Mouse (Mus musculus) lung, postnatal 25 days (tissue): ENCODE results near the gene Pianp.

Experiments used
- DNase-seq: peaks from one replicate; pipeline ENCODE4 v3.0.0; 2022; ENCODE audit warnings: low spot score

Gene Pianp

DNA sequence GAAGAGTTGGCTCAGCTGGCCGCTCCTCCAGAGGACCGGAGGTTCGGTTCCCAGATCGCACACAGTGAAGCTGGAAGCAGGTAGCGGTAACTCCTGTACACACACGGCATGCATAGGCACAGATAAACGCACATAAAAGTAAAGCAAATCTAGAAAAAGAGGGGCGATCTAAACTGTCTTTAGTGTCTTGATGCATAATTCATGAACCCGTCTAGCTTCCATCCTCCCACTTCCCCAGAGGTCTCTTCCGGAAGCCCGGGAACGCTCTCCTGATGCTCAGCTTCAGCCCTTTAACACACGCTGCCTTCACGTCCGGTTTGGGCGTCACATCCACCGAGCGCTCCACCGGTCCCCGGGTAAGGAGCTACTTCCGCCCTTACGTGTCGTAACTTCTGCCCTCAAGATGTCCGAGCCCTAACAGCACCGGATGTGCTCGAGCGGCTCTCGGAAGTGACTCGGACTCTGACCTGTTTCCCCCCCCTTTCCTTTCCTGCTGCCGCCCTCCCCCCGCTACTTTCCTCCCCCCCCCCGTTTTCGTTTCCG lies 12.2 kb downstream of the Pianp start:
- peak; percentile 100 for DNase-seq

DNA sequence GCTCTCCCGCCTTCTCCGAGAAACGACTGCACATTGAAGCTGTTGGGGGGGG lies 12.5 kb downstream of the Pianp start, which contains the start of gene Zfp384:
Zfp384 (plus strand) TSS at position 17 of the 52 bp plus-strand sequence.
- DNase-seq: no peak

GRCm38 (mm10) chr6:125009181-125010073 lies 12.9 kb downstream of the Pianp start:
- DNase-seq: peak; percentile 84

- no peak for DNase-seq
Observed at GRCm38 (mm10) chr6:125017682-125018081, 21.2 kb downstream of the Pianp start.

DNA sequence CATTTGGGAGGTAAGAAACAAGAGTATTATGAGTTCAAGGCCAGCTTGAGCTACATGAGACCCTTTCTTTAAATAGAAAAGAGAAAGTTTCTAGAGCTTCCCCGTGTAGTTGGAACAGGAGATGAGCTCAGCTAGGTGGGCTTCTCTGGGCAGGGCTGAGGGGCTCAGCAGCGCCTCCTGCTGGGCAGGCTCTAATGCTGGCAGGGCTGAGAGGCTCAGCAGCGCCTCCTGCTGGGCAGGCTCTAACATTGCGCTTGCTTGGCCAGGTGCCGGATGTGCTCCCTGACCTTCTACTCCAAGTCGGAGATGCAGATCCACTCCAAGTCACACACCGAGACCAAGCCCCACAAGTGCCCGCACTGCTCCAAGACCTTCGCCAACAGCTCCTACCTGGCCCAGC lies 34.0 kb downstream of the Pianp start:
- peak; percentile 42 for DNase-seq

GRCm38 (mm10) chr6:125031604-125032003 lies 35.1 kb downstream of the Pianp start:
- DNase-seq: no peak

DNA sequence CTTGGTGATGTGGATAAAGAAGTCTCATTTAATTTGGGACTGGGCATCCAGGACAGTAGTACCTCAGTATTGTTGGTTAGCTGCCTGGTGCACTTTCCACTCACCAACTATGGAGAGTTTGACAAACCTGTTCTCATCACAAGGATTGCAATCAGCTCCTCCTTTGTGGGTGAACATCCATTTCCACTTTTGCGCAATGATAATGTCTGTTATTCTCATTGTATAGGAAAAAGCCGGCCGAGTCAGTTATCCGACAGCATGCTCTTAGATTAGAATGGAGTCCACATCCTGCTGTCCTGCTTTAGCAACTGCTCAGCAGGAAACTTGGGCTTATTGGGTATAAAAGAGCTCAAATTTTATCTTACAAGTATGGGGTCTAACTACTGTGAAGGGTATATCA lies 42.2 kb downstream of the Pianp start:
- no peak for DNase-seq

DNA sequence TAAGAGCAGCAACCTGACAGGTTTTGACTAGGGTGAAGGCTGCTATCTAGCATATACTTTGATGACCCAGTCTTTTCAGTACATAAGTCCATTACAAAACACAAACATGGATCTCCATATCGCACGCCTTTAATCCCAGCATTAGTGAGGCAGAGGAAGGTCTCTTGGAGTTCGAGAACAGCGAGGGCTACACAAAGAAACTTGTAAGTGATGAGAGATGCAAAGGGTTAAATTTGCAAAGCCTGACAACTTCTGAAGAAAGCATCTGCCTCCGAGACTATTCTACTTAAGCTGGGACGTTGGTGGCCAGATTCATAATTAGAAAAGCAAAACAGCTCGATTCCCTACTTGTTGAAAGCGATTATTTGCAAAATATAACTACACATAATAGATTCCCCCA lies 42.6 kb downstream of the Pianp start:
- DNase-seq: no peak

DNA sequence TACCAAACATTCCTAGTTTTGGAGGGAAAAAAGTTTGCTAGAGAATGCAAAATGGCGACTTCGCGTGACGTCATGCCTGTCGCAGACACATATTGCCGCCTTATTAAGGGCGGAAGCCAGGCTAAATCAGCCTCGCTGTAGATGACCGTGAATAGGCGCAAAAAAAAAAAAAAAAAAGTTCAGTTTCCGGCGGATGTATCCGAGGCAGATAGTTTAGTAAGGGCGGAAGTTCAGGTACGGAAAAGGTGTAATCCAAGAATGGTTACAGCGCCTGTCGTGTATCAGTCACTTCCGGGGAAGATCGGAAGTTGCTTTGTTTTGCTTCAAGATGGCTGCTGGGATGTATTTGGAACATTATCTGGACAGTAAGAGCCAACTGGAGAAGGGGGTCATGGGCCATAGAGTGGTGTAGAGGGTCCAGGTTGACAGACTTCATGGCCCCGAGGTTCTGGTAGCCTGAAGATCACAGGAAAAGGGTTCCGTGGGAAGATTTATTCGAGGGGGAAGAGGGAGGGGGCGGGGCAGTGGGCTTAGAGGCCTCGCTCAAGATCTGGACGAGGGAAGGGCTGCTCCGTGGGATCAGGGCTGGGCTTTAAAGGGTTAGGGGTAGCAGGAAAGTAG lies 43.1 kb downstream of the Pianp start, which contains the start of gene Ing4:
Ing4 (plus strand) TSS at position 228 of the 621 bp plus-strand sequence.
- peak; percentile 95 for DNase-seq

DNA sequence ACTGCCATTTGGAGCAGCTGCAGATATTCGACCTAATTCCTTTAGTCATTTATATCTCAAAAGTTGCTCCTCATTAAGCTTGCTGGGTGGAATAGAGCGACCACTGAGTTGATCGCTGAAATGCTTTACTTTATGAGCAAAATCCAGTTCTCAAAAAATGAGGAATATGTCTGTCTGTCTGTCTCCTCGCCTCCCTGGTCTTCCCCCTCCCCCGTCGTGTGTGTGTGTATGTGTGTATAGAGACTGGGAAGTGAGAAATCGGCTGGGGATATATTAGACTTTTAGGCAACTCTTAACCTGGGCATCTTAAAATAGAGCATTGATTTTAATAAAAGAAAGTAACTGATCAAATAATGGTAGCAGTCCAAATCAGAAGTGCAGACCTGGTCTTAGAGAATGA lies 43.7 kb downstream of the Pianp start:
- no peak for DNase-seq

DNA sequence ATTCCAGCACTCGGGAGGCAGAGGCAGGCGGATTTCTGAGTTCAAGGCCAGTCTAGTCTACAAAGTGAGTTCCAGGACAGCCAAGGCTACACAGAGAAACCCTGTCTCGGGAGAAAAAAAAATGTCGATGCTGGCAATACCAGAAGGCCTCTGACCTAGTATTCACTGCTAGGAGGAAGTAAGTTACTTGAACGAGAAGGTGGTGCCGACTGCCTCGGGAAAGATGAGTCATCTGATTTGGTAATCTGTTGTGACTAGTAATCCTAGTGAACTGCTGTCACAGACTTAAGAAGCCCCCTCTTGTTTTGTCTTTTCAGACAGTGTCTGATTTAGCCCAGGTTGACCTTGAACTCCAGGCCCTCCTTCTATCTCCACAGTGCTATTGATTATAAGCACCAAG lies 44.6 kb downstream of the Pianp start:
- peak; percentile 26 for DNase-seq

DNA sequence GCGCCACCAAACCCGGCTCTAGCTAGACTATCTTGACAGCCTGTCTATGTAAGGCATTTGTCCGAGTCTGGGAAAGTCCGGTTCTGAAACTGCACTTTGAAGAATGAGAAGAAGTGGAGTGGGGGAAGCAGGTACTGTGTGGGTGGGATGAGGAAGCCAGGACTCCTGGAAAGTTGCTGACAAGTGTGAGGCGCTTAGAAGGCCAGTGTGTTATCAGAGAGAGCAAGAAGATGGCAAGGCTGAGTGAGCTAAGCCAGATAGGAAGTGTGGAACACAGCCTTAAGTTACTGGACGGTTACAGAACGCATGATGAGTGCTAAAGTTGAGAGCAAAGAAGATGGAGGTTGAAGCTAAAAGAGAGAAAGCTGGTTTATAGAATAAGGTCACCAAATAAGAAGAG lies 45.6 kb downstream of the Pianp start:
- DNase-seq: no peak

- peak; percentile 82 for DNase-seq
Observed at GRCm38 (mm10) chr6:125046691-125047090, 50.2 kb downstream of the Pianp start.

GRCm38 (mm10) chr6:125049678-125050077 lies 53.2 kb downstream of the Pianp start, which contains the start of gene Acrbp:
Gene Acrbp, plus strand, starts transcription at chr6:125049689.
- DNase-seq: no peak

- DNase-seq: no peak
Observed at GRCm38 (mm10) chr6:125051237-125051636, 54.7 kb downstream of the Pianp start.
